Mouse (Mus musculus): ENCODE results near the gene Gm28635.

Gm28635 gene

GRCm38 (mm10) chr2:84677968-84678880 lies at the start of gene Gm28635, which contains the start of gene Med19:
Gene Gm28635 (minus strand): TSS chr2:84678041.
Gene Med19 (plus strand): TSS chr2:84678402.
- peak; percentile 98 for DNase-seq (ENCODE audit: low spot score)

GRCm38 (mm10) chr2:84727172-84727858 lies 49.5 kb upstream of the Gm28635 start, which contains the start of gene Clp1:
Gene Clp1 (minus strand): TSS chr2:84727350.
- peak; percentile 95 for DNase-seq (ENCODE audit: low spot score)

- DNase-seq (ENCODE audit: low spot score): no peak
Observed at GRCm38 (mm10) chr2:84726716-84727115, 48.9 kb upstream of the Gm28635 start.

GRCm38 (mm10) chr2:84725770-84726169 lies 47.9 kb upstream of the Gm28635 start:
- DNase-seq (ENCODE audit: low spot score): no peak

- DNase-seq (ENCODE audit: low spot score): no peak
Observed at GRCm38 (mm10) chr2:84723856-84724255, 46.0 kb upstream of the Gm28635 start.

- no peak for DNase-seq (ENCODE audit: low spot score)
Observed at GRCm38 (mm10) chr2:84721182-84721581, 43.3 kb upstream of the Gm28635 start.

- DNase-seq (ENCODE audit: low spot score): no peak
Observed at GRCm38 (mm10) chr2:84720718-84721117, 42.9 kb upstream of the Gm28635 start.

- DNase-seq (ENCODE audit: low spot score): no peak
Observed at GRCm38 (mm10) chr2:84717357-84717756, 39.5 kb upstream of the Gm28635 start.

GRCm38 (mm10) chr2:84716423-84717355 lies 38.8 kb upstream of the Gm28635 start:
- DNase-seq (ENCODE audit: low spot score): no peak

GRCm38 (mm10) chr2:84715562-84716361 lies 37.9 kb upstream of the Gm28635 start:
- DNase-seq (ENCODE audit: low spot score): peak; percentile 92

- DNase-seq (ENCODE audit: low spot score): peak; percentile 97
Observed at GRCm38 (mm10) chr2:84714811-84715561, 37.1 kb upstream of the Gm28635 start, which contains the start of gene Zdhhc5. Gene Zdhhc5 (minus strand): TSS chr2:84715180.

- DNase-seq (ENCODE audit: low spot score): no peak
Observed at GRCm38 (mm10) chr2:84714422-84714810, 36.6 kb upstream of the Gm28635 start.

- DNase-seq (ENCODE audit: low spot score): no peak
Observed at GRCm38 (mm10) chr2:84711898-84712297, 34.1 kb upstream of the Gm28635 start.

GRCm38 (mm10) chr2:84707523-84707922 lies 29.7 kb upstream of the Gm28635 start:
- no peak for DNase-seq (ENCODE audit: low spot score)

- DNase-seq (ENCODE audit: low spot score): no peak
Observed at GRCm38 (mm10) chr2:84705295-84705694, 27.5 kb upstream of the Gm28635 start.

- DNase-seq (ENCODE audit: low spot score): no peak
Observed at GRCm38 (mm10) chr2:84704329-84704728, 26.5 kb upstream of the Gm28635 start.

- DNase-seq (ENCODE audit: low spot score): no peak
Observed at GRCm38 (mm10) chr2:84703497-84703896, 25.7 kb upstream of the Gm28635 start.

- no peak for DNase-seq (ENCODE audit: low spot score)
Observed at GRCm38 (mm10) chr2:84695007-84695695, 17.3 kb upstream of the Gm28635 start.

- no peak for DNase-seq (ENCODE audit: low spot score)
Observed at GRCm38 (mm10) chr2:84690050-84690449, 12.2 kb upstream of the Gm28635 start.

Measured in left cerebral cortex, adult 11 months (tissue).